Mouse (Mus musculus) E14TG2a.4 (cell line): Measurements from ENCODE around the gene Parp3.

Experiments
- H3K27me3 ChIP-seq: 2 replicates; pipeline ENCODE4 v1.6.1; 2014; ENCODE audit warnings: low read length, control low read depth; ENCODE audit not compliant: insufficient read depth
- H3K36me3 ChIP-seq: 2 replicates; pipeline ENCODE4 v1.6.1; 2014; ENCODE audit warnings: low read length, control low read depth; ENCODE audit not compliant: insufficient read depth
- H3K4me1 ChIP-seq: replicated peaks from 2 replicates; pipeline ENCODE4 v1.6.1; 2014; ENCODE audit warnings: low read depth, low read length, control low read depth
- H3K4me3 ChIP-seq: replicated peaks from 2 replicates; pipeline ENCODE4 v1.5.1; 2014; ENCODE audit warnings: mild to moderate bottlenecking, low read length
- H3K9me3 ChIP-seq: 2 replicates; pipeline ENCODE4 v1.6.1; 2014; ENCODE audit warnings: low read length, control low read depth
- CTCF ChIP-seq: conservative IDR thresholded peaks from 2 replicates; pipeline ENCODE4 v1.5.1; 2014; ENCODE audit warnings: low read length
- NANOG ChIP-seq: IDR thresholded peaks from 2 replicates; pipeline ENCODE4 v1.6.1; 2014; ENCODE audit warnings: borderline replicate concordance, low read length, mixed read lengths
- POU5F1 ChIP-seq: IDR thresholded peaks from 2 replicates; pipeline ENCODE4 v1.6.1; 2014; ENCODE audit warnings: low read length, borderline replicate concordance

Parp3 gene

GRCm38 (mm10) chr9:106476924-106477484 is at the start of gene Parp3:
Gene Parp3 (minus strand): TSS chr9:106476949.
- Histone ChIP-seq H3K4me3 (peak within 1 kb of the TSS; percentile 89), H3K27me3 (no peaks in the 10 kb centered on the region), H3K9me3 (no peaks in the 10 kb centered on the region), H3K36me3 (peaks cover 34% of the 10 kb centered on the region), H3K4me1 (peaks cover 85% of the 10 kb centered on the region)
- peak; percentile 94 for TF ChIP-seq CTCF
- no peak for TF ChIP-seq POU5F1
- TF ChIP-seq NANOG = no peak

GRCm38 (mm10) chr9:106519909-106520308 is 43.2 kb upstream of the Parp3 start:
- no peaks in the 10 kb centered on the region for H3K9me3 ChIP-seq
- H3K4me1 ChIP-seq = peaks cover 4% of the 10 kb centered on the region
- H3K36me3 ChIP-seq = no peaks in the 10 kb centered on the region
- TF ChIP-seq POU5F1 (no peak), NANOG (no peak), CTCF (no peak)
- no peaks in the 10 kb centered on the region for H3K27me3 ChIP-seq
- no peak overlapping the region for H3K4me3 ChIP-seq

- Histone ChIP-seq H3K36me3 (no peaks in the 10 kb centered on the region), H3K4me3 (no peak overlapping the region), H3K4me1 (peaks cover 4% of the 10 kb centered on the region), H3K9me3 (no peaks in the 10 kb centered on the region), H3K27me3 (peaks cover 2% of the 10 kb centered on the region; the same call in 1 of the 2 replicates)
- TF ChIP-seq CTCF = no peak
- no peak for TF ChIP-seq NANOG
- TF ChIP-seq POU5F1 = no peak
These were observed 42.7 kb upstream of the Parp3 start for GRCm38 (mm10) chr9:106519433-106519832.

GRCm38 (mm10) chr9:106514273-106514672 is 37.5 kb upstream of the Parp3 start, which contains the start of gene Iqcf5:
Gene Iqcf5 (plus strand): TSS chr9:106514573.
- TF ChIP-seq POU5F1 (no peak), NANOG (no peak), CTCF (no peak)
- Histone ChIP-seq H3K9me3 (no peaks in the 10 kb centered on the region), H3K4me1 (peaks cover 21% of the 10 kb centered on the region), H3K36me3 (no peaks in the 10 kb centered on the region), H3K27me3 (peaks cover 3% of the 10 kb centered on the region; the same call in 1 of the 2 replicates), H3K4me3 (no peak within 1 kb of the TSS; the same call in 1 of the 2 replicates)

DNA sequence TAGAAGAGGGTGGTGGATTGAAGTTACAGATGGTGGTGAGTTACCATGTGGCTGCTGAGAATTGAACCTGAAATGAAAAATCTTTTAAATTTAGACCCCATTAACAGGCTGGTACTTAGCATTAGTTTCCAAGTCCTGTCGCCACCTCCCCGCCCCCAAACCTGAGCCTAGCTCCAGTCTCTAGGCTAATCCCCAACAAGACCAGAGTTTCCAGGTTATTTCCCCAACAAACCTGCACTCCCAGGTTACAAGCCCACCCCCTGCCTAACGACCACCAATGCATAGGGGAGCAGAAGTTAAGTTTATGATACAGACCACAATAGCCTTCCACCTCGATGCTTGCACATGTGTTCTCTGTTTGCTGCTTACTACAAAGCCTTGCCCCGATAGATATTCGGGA is 36.8 kb upstream of the Parp3 start:
- no peaks in the 10 kb centered on the region for H3K9me3 ChIP-seq
- H3K36me3 ChIP-seq = no peaks in the 10 kb centered on the region
- peaks cover 3% of the 10 kb centered on the region; the same call in 1 of the 2 replicates for H3K27me3 ChIP-seq
- no peak overlapping the region for H3K4me3 ChIP-seq
- peaks cover 21% of the 10 kb centered on the region for H3K4me1 ChIP-seq
- no peak for TF ChIP-seq POU5F1
- no peak for TF ChIP-seq CTCF
- no peak for TF ChIP-seq NANOG

- TF ChIP-seq CTCF (no peak), NANOG (no peak)
- H3K36me3 ChIP-seq = no peaks in the 10 kb centered on the region
- no peak overlapping the region for H3K4me3 ChIP-seq
- peaks cover 3% of the 10 kb centered on the region; the same call in 1 of the 2 replicates for H3K27me3 ChIP-seq
- H3K9me3 ChIP-seq = no peaks in the 10 kb centered on the region
- H3K4me1 ChIP-seq = peaks cover 21% of the 10 kb centered on the region
These were observed 36.1 kb upstream of the Parp3 start for GRCm38 (mm10) chr9:106512729-106513450.

DNA sequence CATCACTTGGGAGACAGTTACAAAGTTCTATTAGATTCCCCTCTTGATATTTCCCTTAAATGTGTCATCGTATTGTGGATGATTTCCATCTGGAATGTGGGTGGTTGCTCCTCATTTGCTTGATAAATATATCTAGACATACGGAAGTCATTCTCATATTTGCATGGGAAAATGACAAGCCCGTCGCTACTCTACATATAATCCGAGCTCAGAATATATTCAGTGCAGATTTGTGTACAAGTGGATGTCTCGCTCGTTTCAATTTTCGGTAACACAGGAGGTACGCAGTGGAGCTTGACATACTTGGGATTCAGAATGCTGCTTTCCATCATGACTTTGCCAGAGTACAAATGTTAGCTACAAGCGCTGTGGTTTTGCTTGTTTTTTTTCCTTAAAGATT is 32.6 kb upstream of the Parp3 start:
- TF ChIP-seq POU5F1 = no peak
- no peaks in the 10 kb centered on the region for H3K9me3 ChIP-seq
- H3K36me3 ChIP-seq = no peaks in the 10 kb centered on the region
- peaks cover 20% of the 10 kb centered on the region for H3K4me1 ChIP-seq
- H3K27me3 ChIP-seq = peaks cover 3% of the 10 kb centered on the region; the same call in 1 of the 2 replicates
- H3K4me3 ChIP-seq = no peak overlapping the region

GRCm38 (mm10) chr9:106504246-106504645 is 27.5 kb upstream of the Parp3 start:
- no peak for TF ChIP-seq POU5F1
- Histone ChIP-seq H3K9me3 (no peaks in the 10 kb centered on the region), H3K36me3 (no peaks in the 10 kb centered on the region), H3K4me1 (peaks cover 17% of the 10 kb centered on the region; the same call in 1 of the 2 replicates), H3K4me3 (no peak overlapping the region), H3K27me3 (peaks cover 17% of the 10 kb centered on the region; the same call in 1 of the 2 replicates)

- Histone ChIP-seq H3K27me3 (peaks cover 17% of the 10 kb centered on the region; the same call in 1 of the 2 replicates), H3K36me3 (no peaks in the 10 kb centered on the region), H3K4me3 (peak overlapping the region; percentile 57), H3K9me3 (no peaks in the 10 kb centered on the region), H3K4me1 (peaks cover 17% of the 10 kb centered on the region; the same call in 1 of the 2 replicates)
- TF ChIP-seq CTCF (no peak), NANOG (no peak), POU5F1 (no peak)
These were observed 25.1 kb upstream of the Parp3 start for GRCm38 (mm10) chr9:106501846-106502245.
